Mouse (Mus musculus) layer of hippocampus, adult 11-12 months (tissue): Measurements from ENCODE around the gene Unc5a.
A peak's percentile ranks its signal among the peaks of the same experiment; 100 is the strongest.

Source experiments
- DNase-seq: peaks from one replicate; pipeline ENCODE4 v3.0.0; 2022; ENCODE audit warnings: low spot score

Gene Unc5a

DNA sequence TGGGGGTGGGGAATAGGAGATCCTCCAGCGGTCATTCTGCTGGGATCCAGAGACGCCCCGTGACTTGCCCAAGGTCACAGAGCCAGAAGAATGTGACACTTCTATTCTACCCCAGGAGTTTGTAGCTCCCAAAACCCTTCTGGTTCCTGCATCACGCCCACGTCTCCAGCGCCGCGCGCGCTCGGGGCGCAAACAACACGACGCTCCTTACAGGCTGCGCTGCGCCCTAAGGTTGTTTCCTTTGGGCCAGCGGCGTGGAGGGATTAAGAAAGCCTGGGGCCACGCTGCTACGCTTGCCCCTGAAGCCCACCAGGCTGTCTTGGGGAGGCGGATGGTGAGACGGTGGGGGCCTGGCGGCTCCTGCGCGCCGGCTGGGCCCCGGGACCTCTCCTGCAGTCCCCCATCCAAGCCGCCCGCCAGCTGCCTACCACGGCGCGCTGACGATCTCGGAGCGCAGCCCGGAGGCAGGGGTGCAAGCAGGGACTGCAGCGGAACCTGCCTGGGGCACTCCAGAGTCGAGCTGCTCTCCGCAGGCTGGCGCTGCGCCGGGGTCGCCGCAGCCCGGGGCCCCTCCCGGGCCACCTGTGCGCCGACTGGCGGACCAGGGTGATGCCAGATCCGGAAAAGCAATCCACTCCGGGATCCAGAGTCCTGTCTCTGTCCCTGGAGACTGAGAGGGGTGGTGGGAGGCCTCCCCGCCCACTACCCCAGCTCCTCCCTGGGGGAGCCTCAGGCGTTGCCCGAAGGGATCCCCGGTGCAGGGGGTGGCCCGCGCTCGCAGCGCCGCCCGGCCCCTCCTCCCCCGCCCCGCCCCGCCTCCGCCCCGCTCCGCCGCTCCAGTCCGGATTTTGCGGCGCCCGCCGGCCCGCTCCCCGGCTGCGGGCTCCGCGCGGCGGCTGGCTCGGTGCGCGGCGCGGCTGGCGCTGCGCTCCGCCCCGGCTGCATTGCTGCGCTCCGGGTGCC is at the start of gene Unc5a:
Gene Unc5a (plus strand): TSS at position 881 of the 963 bp plus-strand sequence.
- peak; percentile 78 for DNase-seq

DNA sequence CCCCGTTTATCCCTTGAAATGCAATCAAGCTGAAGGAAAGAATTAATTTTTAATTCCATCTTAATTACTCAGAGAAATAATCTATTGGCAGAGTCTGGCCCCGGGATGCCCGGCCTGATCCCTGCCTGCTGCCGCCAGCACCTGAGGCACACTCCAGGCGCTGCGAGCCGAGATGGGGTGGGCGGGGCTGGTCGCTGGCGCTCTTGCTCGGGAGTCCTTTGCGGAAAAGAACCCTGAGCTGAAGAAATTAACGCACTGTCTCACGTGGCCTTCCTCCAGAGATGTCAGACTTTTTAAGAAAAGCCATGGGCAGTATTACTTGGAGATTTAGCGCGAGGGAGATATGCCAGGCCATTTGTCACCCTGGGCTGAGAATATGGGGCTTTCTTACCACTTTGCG is 37.2 kb upstream of the Unc5a start:
- no peak for DNase-seq

DNA sequence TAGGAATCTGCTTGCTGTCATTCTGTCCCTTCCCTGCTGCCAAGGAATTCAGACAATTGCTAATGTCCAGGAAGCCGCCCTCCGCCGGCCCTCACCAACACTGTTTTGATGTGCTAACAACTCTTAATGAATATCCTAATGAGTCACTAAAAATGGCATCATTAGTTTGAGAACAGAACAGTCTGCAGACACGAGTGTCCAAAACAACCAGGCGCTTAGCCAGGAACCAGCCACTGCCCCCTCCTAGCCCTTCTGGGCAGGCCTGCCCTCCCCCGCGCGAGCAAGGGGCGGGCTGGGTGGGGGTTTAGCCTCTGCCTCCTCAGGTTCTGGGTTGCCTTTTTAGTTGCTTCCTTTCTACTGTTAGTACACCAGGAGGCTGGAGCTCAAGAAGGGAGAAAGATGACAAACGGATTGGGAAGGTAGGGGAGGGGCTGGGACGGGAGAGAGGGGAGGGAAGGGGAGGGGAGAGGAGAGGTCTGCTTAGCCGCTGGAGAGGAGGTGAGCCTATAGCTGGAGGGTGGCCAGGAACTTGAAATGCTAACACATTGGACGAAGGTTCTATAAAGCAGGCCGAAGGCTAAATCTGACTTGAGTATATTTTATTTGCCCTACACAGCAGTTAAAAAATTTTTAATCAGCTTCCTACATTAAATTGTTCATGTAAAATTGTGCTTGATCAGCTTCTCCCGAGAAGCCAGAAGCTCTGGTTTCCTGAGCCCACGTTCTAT is 36.2 kb upstream of the Unc5a start:
- DNase-seq = no peak

DNA sequence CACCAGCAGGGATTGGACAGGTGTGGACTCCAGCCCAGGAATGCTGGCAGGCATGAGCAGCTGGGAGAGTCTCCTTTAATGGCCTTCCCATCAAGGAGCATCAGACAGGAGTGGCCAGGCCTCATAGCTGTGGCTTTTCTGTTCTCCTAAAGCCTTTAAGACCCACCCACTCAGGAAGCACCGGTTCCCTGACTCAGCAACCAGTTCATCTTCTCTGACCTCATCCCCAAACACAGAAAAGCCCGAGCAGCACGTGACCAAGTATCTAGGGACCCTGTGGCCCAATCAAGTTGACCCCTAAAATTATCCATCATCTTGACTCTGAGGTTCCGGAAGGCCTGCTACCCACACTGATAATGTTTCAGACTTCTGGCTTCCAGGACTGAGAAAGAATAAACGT is 32.6 kb upstream of the Unc5a start:
- no peak for DNase-seq

DNA sequence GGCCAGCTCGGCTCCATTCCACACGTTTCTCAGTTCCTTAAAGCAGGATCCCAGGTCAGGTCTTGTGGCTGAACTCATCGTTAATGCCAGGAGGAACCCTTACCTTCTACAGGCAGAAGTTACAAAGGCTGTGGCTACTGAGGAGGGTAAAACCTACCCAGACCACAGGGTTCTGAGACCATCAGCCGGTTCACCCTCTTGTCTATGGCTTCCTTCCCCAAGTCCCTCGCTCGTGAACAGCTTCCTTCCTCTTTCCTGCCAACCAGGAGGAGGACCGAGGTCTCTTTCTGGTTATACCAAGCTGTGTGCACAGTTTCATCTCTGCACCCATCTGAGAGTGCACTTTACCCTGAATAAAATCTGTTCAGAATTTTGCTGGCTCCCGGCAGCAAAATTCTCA is 30.3 kb upstream of the Unc5a start:
- no peak for DNase-seq

DNA sequence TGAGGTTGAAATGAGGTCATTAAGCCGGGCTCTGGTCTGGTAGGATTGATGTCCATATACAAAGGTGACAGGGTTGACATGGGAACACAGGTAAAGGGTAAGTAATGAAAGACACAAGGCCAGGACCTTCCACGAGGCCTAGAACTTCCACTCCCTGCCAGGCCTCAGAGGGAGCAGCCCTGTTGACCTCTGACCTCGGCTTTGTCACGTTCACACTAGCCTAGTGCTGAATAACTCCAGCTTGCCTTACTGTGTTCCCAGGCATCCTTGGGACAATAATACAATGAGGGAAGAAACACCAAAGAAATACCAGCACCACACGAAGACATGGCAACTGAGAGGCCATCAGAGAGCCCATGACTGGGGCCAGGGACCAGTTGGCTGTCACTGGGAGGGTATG is 29.5 kb upstream of the Unc5a start:
- no peak for DNase-seq

DNA sequence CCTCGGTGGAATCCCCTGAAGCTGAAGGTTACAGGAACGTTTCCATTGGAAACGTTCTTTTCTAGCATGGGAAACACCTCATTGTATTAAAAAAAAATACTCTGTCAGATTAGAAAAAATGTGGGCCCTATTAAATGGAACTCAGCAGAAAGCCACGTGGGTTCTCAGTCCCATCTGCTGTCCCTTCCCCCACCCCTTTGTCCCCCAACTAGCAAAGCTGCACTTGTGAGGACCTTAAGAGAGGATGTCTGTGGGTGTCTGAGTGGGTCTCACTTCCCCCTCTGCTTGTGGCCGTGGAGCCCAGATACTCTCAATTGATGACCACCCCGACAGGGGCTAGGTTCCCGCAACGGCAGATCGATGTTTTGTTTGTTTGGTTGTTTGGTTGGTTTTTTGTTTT is 27.5 kb upstream of the Unc5a start:
- no peak for DNase-seq

DNA sequence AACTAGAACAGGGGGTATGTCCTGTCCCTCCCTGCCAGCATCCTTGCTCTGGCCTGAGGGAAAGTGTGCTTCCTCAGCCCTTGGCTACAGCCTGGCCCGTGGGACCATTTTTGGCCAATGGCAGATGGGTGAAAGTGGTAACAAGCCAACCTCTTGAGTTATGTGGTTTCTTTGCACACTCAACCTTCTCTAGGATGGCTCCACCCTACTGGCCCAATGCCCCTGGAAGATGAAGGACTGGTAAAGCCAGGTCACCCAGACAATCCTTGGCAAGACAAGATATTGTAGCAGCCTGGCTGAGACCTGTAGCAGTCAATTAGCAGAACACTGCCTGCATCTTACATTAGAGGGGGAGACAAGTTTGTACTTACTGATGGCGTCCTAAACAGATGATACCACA is 25.5 kb upstream of the Unc5a start:
- DNase-seq = no peak

DNA sequence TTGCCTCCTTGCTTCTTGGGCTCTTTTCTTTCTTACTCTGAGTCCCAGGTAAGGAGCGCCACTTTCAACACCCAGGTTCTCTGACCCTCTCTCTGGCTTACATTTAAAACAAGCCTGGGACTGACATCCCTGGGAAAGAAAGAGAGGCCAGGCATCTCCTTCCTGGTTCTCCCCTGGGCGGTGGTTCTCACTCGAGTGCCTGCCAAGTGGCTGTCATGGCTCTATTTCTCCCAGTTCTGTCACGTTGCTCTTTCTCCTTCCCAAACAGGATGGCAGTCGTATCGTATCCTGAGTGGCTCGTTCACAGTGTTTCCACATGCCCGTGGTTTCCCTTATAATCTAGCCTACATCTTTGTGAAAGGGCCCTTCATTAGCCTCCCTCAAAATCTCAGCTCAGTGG is 23.7 kb upstream of the Unc5a start:
- no peak for DNase-seq

DNA sequence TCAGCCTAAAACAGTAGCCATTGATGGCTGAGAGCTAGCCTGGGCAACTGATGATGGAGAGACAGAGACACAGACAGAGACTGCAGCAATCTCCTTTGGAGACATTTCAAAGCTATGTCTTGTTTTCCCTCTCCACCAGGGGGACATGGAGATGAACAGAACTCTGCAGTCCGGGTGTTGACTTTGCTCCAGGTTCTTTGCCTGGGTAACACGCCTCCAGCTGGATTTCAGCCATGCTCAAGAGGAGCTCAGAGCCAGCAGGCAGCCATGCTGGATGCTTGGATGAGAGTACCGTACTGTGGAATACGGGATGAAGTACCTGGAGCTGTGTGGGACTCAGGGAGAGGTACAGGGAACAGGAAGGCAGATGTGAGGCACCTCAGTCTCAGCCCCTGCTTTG is 22.6 kb upstream of the Unc5a start:
- peak; percentile 76 for DNase-seq

DNA sequence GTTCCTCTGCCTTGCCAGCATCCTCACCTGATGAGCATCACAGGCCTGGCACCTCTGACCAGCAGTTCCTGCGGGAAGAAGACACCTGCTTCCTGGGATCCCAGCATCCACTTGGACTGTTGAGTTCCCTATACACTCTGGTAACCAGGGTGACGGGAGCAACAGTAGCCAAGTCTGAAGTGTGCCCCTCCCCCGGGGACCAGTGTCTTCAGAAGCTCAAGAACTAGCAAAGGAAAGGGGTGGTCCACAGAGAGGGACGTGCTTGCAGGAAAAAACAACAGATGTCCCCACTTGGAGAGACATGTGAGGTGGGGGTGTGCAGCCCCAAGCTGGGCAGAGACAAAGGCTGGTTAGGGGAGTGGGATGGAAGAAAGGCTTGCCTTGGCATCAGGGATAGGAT is 19.1 kb upstream of the Unc5a start:
- DNase-seq = no peak

DNA sequence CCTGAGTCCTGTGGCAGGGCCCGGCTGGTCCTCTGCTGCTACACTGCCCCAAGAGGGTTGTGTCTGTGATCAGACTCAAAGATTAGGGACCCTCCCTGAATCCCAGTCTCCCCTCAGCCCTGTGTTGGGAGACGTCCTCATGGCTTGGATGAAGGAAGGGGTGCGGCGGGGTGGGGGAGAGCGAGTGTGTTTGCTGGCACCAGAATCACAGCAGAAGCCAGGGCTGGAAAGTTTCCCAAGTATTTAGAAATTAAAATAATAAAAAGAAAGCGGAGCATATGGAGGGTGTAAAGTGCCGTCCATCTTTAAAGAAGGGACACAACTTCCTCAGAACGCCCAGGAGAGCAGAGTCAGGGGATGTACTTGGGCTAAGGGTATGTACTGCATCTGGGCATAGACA is 14.3 kb upstream of the Unc5a start:
- no peak for DNase-seq

DNA sequence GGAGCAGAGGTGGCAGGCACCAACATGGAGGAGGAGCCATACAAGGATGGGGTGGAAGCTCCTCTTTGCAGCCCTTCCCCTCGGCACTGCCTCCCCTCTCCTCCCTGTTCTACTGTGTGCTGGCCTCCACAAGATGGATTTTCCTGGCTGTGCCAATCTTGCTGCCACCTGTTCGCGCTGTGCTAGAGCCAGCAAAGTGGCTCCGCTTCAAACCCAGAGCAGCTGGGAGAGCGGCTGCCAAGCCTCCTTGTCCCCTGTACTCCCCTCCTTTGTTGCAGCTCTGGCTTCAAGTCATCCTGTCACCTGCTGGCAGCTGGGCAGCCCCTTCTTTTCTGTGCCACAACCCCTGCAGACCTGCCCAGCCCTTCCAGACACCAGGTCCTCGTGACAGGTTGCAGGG is 13.0 kb upstream of the Unc5a start:
- DNase-seq = peak; percentile 80

DNA sequence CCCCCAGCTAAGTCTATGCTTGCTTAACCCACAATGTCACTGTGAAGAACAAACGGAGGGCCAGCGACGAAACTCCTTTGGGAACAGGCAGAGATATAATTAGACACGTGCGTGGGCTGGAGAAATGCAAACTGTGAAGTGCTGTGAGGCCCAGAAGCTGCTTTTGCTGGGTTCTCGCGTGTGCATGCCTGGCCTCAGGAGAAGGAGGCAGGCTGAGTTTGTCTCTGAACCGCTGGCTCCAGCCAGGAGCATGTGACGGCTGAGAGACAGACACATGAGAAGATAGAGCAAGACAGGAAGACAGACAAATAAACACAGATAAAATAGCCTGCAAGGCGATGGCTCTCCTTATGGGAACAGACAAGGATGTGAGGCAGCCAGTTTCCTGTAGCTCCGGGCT is 11.3 kb upstream of the Unc5a start:
- DNase-seq = peak; percentile 76

DNA sequence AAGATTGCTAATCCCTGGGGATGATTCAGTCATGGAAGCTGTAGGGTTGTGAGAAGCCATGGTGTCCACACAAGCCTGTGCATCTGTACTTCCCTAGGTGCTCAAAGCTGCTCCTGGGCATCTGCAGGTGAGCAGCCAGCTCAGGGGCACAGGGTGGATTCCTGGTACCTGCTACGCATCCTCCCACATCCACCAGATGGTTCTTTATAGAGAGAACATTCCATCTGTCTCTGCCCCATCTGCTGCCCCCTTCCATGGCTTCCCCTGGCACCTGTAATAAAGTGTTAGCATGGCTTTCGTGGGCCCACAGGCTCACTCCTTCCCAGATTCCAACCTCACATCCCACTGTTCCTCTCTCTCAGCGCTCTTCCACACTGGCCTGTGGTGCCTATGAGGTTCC is 10.7 kb upstream of the Unc5a start:
- no peak for DNase-seq

DNA sequence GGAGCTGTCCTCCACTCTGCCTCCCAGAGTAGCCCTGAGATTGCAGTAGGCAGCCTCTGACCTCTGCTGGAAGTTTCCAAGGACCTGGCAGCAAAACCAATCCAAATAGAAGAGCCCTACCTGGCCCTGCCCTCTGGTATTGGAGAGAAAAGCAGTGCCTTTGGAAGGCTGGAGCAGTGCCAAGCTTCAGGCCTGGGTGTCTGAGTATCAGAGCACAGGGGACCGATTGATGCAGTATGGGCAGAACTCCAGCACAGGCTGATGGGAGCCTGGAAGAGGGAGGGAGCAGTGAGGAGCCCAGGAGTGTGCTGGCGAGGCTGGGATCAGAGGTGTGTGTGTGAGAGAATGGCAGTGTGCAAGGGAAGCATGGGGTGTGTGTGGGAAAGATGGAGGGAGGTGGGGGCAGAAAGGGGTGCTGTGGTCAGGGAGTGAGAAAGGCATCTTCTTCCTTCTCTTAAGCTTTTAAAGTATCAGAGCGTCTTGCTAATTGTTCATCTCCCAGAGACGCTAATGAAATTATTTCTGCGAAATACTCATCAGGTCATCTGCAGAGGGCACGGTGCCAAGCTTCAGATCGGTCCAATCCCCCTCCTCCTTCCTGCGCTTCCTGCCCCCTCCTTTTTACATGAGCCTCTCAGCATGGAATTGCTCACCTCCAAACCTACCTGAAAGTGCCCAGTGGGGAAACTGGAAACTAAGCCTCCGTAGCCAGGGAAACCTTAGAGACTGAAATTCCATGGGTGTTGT is 4.6 kb upstream of the Unc5a start:
- no peak for DNase-seq

DNA sequence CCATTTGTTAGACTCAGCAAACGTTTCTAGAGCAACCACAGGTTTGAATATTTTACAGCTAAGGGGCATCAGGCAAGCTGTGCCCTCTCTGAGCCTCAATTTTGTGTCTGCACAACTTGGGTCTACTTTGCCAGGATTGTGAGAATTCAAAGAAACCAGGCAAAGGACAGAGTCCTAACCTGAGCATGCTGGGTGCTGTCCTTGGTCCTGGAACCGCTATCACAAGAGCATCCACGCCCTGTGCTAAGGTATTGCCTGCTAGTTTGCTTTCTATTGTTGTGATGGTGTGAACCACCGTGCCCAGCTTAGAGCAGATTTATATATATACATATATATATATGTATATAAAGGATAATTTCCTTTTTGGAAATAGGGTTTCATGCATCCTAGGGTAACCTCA is 3.9 kb upstream of the Unc5a start:
- DNase-seq = no peak

DNA sequence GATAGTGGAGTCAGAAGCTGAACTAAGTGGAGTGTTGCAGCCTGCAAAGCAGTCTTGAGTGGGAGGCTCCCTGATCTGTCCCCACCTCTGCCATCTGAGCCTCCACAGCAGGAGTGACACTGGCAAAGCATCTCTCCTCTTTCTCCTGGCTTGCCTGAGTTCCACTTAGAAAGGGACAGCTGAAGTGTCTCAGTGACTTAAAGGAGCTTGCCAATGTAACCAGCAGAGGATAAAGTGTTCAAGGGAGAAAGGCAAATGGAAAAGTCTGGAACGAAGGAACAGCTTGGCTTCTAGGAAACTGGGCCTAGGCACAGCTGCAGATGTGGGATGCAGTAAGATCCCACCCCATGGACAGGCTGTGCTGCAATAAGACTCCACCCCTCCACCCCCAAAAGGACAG is 2.8 kb upstream of the Unc5a start:
- no peak for DNase-seq

DNA sequence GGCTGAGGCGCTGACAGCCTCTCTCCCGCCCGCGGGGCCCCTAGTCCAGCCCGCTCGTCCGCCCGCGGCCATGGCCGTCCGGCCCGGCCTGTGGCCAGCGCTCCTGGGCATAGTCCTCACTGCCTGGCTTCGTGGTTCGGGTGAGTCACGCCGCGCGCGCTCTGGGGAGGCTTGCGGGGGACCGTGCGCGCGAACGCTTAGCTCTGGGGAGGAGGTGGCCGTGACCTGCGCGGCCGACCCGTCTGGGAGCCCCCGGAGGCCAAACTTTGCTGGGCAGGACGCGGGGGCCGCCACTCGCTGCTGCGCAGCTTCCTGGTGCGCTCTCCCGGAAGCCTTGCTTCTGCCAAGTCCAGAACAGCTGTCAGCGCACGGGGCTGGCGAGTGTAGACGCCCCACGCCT is 381 bp downstream of the Unc5a start:
- no peak for DNase-seq

DNA sequence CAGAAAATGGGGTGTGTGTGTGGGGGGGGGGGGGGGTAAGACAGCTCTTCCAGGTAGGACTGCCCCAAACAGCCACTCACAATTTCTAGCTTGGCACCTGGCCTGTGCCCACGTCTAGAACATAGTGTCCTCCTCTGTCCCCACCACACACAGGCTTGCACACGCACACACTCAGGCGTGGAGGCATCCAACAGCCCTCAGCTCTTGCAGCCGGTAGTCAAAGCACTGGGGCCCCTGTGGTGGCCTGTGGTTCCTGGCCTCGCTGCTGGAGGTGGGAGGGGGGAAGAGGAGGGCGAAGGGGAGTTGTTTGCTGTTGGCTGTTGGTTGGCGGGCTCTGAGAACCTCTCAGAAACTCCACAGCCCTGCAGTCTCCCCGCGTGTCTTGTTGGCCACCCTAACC is 920 bp downstream of the Unc5a start:
- DNase-seq = no peak

DNA sequence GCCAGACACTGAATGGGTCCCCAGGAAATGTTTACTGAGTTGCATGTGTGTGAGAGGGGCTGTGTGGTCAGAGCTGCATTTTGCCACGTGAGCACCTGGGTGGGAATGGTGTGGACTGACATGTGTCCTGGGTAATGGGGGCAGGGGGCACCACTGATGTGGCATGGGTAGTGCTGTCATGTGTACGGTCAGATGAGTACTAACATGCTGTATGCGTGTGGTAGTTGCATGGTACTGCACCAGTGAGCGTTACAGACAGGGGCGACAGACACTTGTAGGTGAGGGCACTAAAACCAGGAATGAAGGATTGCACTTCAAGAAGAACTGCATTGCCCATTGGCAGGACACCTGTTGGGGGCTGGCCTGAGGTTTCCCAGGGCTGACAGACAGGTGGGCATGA is 2.0 kb downstream of the Unc5a start:
- DNase-seq = no peak

DNA sequence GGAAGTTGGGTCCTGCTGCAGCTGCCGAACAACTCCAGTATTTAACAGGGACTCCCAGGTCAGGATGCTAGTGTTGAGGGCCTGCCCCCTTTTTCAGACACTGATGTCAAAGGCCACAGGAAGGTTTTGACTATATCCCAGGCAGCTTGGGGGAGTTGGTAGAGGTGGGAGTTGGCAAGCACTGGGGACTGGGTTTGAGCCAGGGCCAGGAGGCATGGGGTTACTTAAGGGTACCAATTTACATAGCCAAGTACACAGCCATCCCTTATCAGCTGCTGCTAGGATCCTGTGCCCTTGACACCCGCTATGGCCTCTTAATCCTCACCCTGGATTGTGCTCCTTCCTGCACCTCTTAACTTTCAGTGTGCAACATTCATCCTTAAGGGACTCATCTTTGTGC is 5.5 kb downstream of the Unc5a start:
- no peak for DNase-seq
